Mouse (Mus musculus) liver, adult 2 months (tissue): Measurements from ENCODE around the gene Lrrc63.

Source experiments
- CTCF ChIP-seq: fragments of 200-500 bp; IDR thresholded peaks from 2 replicates; pipeline ENCODE4 v1.5.1; 2011; ENCODE audit warnings: low read depth, low read length, control low read depth
- POLR2A ChIP-seq: fragments of 200-500 bp; IDR thresholded peaks from 2 replicates; pipeline ENCODE4 v1.6.1; 2011; ENCODE audit warnings: low read length, control low read depth; ENCODE audit not compliant: insufficient read depth; ENCODE audit errors: extremely low read depth

DNA sequence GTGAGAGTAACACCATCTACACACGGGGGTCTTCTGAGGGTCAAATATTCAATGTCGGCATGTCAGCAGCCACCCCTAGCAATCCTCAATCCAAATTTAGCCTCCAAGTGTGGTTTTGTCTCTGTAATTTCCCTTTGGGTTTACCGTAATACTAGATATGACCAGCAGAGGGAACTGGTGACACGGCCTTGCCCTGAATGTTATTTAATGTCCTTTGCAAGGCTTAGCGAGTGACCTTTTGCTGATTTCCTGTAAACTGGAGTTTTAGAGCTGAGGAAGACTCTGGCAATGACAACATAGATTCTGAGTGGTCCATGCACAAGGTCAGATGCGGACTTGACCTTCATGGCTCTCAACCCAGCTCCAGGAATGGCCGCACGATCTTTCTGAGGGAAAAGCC lies 70.1 kb downstream of the Lrrc63 start:
- TF ChIP-seq POLR2A (no peak), CTCF (peak; percentile 37)
